Mouse (Mus musculus) cerebellum, adult 18-20 months (tissue): ENCODE measurements around the gene Vmn1r127.
"Not testable (repeated sequence)": the region's sequence is repeated elsewhere in the genome, so short reads cannot be mapped to it uniquely, and the experiment has no call there.

Source experiments
- DNase-seq, 2 experiments: peaks; one replicate each; pipeline ENCODE4 v3.0.0; 2021

Vmn1r127 gene

GRCm38 (mm10) chr7:21319761-21320160 lies at the start of gene Vmn1r127:
TSS of gene Vmn1r127 (minus strand) at chr7:21319861.
- DNase-seq, result not testable (repeated sequence)

DNA sequence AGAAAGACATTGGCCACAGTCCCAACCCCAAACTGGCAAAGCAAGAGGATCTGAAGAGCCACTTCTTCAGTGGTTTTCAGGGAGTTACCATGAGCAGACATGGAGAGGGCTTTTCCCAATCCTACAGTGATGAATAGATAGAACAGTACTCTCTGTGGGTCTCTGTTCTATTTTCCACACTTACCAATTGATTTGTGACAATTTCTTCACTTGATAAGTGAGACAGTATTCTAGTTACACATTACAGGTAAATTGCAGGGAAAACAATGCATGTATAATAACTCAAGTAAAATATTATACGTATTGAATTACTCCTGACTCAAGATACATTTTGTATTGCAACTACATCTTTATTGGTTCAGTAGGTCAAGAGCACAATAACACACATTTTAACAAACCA lies 41.5 kb upstream of the Vmn1r127 start, which contains the start of gene Vmn1r129:
Gene Vmn1r129 (minus strand): TSS at position 101 of the 400 bp plus-strand sequence.
- not testable (repeated sequence) for DNase-seq

- DNase-seq, result not testable (repeated sequence)
Observed at GRCm38 (mm10) chr7:21349073-21349472, 29.4 kb upstream of the Vmn1r127 start, which contains the start of gene Vmn1r128. TSS of gene Vmn1r128 (plus strand) at chr7:21349373.

- DNase-seq, result not testable (repeated sequence)
Observed at GRCm38 (mm10) chr7:21301367-21301766, 18.3 kb downstream of the Vmn1r127 start, which contains the start of gene Vmn1r126. TSS of gene Vmn1r126 (minus strand) at chr7:21301467.

DNA sequence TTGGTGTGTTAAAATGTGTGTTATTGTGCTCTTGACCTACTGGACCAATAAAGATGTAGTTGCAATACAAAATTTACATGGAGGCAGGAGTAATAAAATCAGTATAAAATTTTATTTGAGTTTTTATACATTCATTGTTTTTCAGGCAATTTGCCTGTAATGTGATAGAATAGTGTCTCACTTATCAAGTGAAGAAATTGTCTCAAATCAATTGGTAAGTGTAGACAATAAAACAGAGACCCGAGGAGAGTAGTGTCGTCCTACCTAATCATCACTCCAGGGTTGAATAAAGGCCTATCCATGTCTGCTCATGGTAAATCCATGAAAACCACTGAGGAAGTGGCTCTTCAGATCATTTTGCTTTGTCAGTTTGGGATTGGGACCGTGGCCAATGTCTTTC lies 47.8 kb downstream of the Vmn1r127 start, which contains the start of gene Vmn1r125:
Gene Vmn1r125 (plus strand): TSS at position 301 of the 400 bp plus-strand sequence.
- not testable (repeated sequence) for DNase-seq
